Mouse (Mus musculus): Measurements from ENCODE around the gene Polr1e. TPM values are rescaled to one million over a fixed set of nuclear protein-coding genes. Genes with fewer than 3 reads are reported as not detected.
A peak's percentile ranks its signal among the peaks of the same experiment; 100 is the strongest.
"Not testable (repeated sequence)": the region's sequence is repeated elsewhere in the genome, so short reads cannot be mapped to it uniquely, and the experiment has no call there.

Gene Polr1e
- polyA plus RNA-seq, 1 experiment from 2014 or later: 72.4 TPM

GRCm38 (mm10) chr4:45039546-45039945, 21.2 kb downstream of the Polr1e start:
- H3K27ac ChIP-seq (replicated peaks in 1 of 2; ENCODE audit: control insufficient read depth in 1 of 2, insufficient read depth in 1 of 2, low read depth in 2 of 2, low read length in 2 of 2); H3K27me3 ChIP-seq (ENCODE audit: control insufficient read depth, insufficient read depth, low read length); H3K4me2 ChIP-seq (ENCODE audit: low read length); H3K9me3 ChIP-seq (ENCODE audit: control insufficient read depth, low read length); H3K4me3 ChIP-seq (ENCODE audit: control insufficient read depth in 1 of 2, insufficient read depth in 1 of 2, low read depth in 1 of 2, low read length in 2 of 2); ATAC-seq (ENCODE audit: insufficient number of reproducible peaks, insufficient read depth, low FRiP score, low read depth); H3K9ac ChIP-seq (ENCODE audit: low read length): not testable (repeated sequence)
- Histone ChIP-seq H3K36me3 (ENCODE audit: control insufficient read depth, insufficient read depth, low read length) (peaks cover 71% of the 10 kb centered on the region), H3K4me1 (ENCODE audit: control insufficient read depth in 2 of 2, insufficient read depth in 2 of 2, low read length in 2 of 2) (peaks cover 29% of the 10 kb centered on the region in 2 experiments)
- WGBS: 94% methylated on average over 7 of the region's 7 CpGs

GRCm38 (mm10) chr4:45040795-45041194, 22.4 kb downstream of the Polr1e start:
- no peak overlapping the region for H3K4me2 ChIP-seq (ENCODE audit: low read length)
- H3K4me1 ChIP-seq (ENCODE audit: control insufficient read depth in 2 of 2, insufficient read depth in 2 of 2, low read length in 2 of 2): peaks cover 17 to 19% of the 10 kb centered on the region in 2 experiments
- 82% methylated on average over 7 of the region's 7 CpGs for WGBS
- no peak for ATAC-seq (ENCODE audit: insufficient number of reproducible peaks, insufficient read depth, low FRiP score, low read depth)
- H3K27ac ChIP-seq (replicated peaks in 1 of 2; ENCODE audit: control insufficient read depth in 1 of 2, insufficient read depth in 1 of 2, low read depth in 2 of 2, low read length in 2 of 2): no peak overlapping the region
- no peaks in the 10 kb centered on the region for H3K27me3 ChIP-seq (ENCODE audit: control insufficient read depth, insufficient read depth, low read length)
- no peak overlapping the region for H3K9ac ChIP-seq (ENCODE audit: low read length)
- no peak overlapping the region for H3K4me3 ChIP-seq (ENCODE audit: control insufficient read depth in 1 of 2, insufficient read depth in 1 of 2, low read depth in 1 of 2, low read length in 2 of 2)
- H3K36me3 ChIP-seq (ENCODE audit: control insufficient read depth, insufficient read depth, low read length): peaks cover 71% of the 10 kb centered on the region
- H3K9me3 ChIP-seq (ENCODE audit: control insufficient read depth, low read length): no peaks in the 10 kb centered on the region

- H3K4me2 ChIP-seq (ENCODE audit: low read length): no peak overlapping the region
- ATAC-seq (ENCODE audit: insufficient number of reproducible peaks, insufficient read depth, low FRiP score, low read depth): no peak
- peak overlapping the region; percentile 76 to 82 for H3K27ac ChIP-seq (replicated peaks in 1 of 2; ENCODE audit: control insufficient read depth in 1 of 2, insufficient read depth in 1 of 2, low read depth in 2 of 2, low read length in 2 of 2)
- H3K9me3 ChIP-seq (ENCODE audit: control insufficient read depth, low read length): no peaks in the 10 kb centered on the region
- peaks cover 84% of the 10 kb centered on the region for H3K36me3 ChIP-seq (ENCODE audit: control insufficient read depth, insufficient read depth, low read length)
- H3K4me1 ChIP-seq (ENCODE audit: control insufficient read depth in 2 of 2, insufficient read depth in 2 of 2, low read length in 2 of 2): peaks cover 14 to 25% of the 10 kb centered on the region in 2 experiments
- H3K27me3 ChIP-seq (ENCODE audit: control insufficient read depth, insufficient read depth, low read length): no peaks in the 10 kb centered on the region
- no peak overlapping the region for H3K9ac ChIP-seq (ENCODE audit: low read length)
- H3K4me3 ChIP-seq (ENCODE audit: control insufficient read depth in 1 of 2, insufficient read depth in 1 of 2, low read depth in 1 of 2, low read length in 2 of 2): no peak overlapping the region
- WGBS: 57% methylated on average over 5 of the region's 5 CpGs
Observed at GRCm38 (mm10) chr4:45046679-45047078, 28.3 kb downstream of the Polr1e start.

- Histone ChIP-seq H3K36me3 (ENCODE audit: control insufficient read depth, insufficient read depth, low read length) (peaks cover 79% of the 10 kb centered on the region), H3K27me3 (ENCODE audit: control insufficient read depth, insufficient read depth, low read length) (no peaks in the 10 kb centered on the region), H3K4me3 (ENCODE audit: control insufficient read depth in 1 of 2, insufficient read depth in 1 of 2, low read depth in 1 of 2, low read length in 2 of 2) (no peak overlapping the region), H3K4me2 (ENCODE audit: low read length) (no peak overlapping the region), H3K4me1 (ENCODE audit: control insufficient read depth in 2 of 2, insufficient read depth in 2 of 2, low read length in 2 of 2) (peaks cover 14 to 25% of the 10 kb centered on the region in 2 experiments), H3K9ac (ENCODE audit: low read length) (no peak overlapping the region), H3K9me3 (ENCODE audit: control insufficient read depth, low read length) (no peaks in the 10 kb centered on the region), H3K27ac (replicated peaks in 1 of 2; ENCODE audit: control insufficient read depth in 1 of 2, insufficient read depth in 1 of 2, low read depth in 2 of 2, low read length in 2 of 2) (peak overlapping the region in 1 of 2 experiments; percentile 82; a peak in 2 of 4 replicates)
- ATAC-seq (ENCODE audit: insufficient number of reproducible peaks, insufficient read depth, low FRiP score, low read depth): no peak
- 82% methylated on average over 9 of the region's 9 CpGs for WGBS
Observed at GRCm38 (mm10) chr4:45047286-45047887, 29.0 kb downstream of the Polr1e start.

- Histone ChIP-seq H3K36me3 (ENCODE audit: control insufficient read depth, insufficient read depth, low read length) (peaks cover 76% of the 10 kb centered on the region), H3K9me3 (ENCODE audit: control insufficient read depth, low read length) (no peaks in the 10 kb centered on the region), H3K9ac (ENCODE audit: low read length) (no peak overlapping the region), H3K4me3 (ENCODE audit: control insufficient read depth in 1 of 2, insufficient read depth in 1 of 2, low read depth in 1 of 2, low read length in 2 of 2) (no peak overlapping the region), H3K4me2 (ENCODE audit: low read length) (no peak overlapping the region), H3K27me3 (ENCODE audit: control insufficient read depth, insufficient read depth, low read length) (no peaks in the 10 kb centered on the region), H3K27ac (replicated peaks in 1 of 2; ENCODE audit: control insufficient read depth in 1 of 2, insufficient read depth in 1 of 2, low read depth in 2 of 2, low read length in 2 of 2) (no peak overlapping the region), H3K4me1 (ENCODE audit: control insufficient read depth in 2 of 2, insufficient read depth in 2 of 2, low read length in 2 of 2) (peaks cover 14 to 25% of the 10 kb centered on the region in 2 experiments)
- WGBS: 80% methylated on average over 9 of the region's 9 CpGs
- ATAC-seq (ENCODE audit: insufficient number of reproducible peaks, insufficient read depth, low FRiP score, low read depth): no peak
Observed at GRCm38 (mm10) chr4:45047956-45048355, 29.6 kb downstream of the Polr1e start.

GRCm38 (mm10) chr4:45054862-45055261, 36.5 kb downstream of the Polr1e start:
- no peak overlapping the region for H3K4me3 ChIP-seq (ENCODE audit: control insufficient read depth in 1 of 2, insufficient read depth in 1 of 2, low read depth in 1 of 2, low read length in 2 of 2)
- peaks cover 47% of the 10 kb centered on the region for H3K36me3 ChIP-seq (ENCODE audit: control insufficient read depth, insufficient read depth, low read length)
- H3K27ac ChIP-seq (replicated peaks in 1 of 2; ENCODE audit: control insufficient read depth in 1 of 2, insufficient read depth in 1 of 2, low read depth in 2 of 2, low read length in 2 of 2): peak overlapping the region; percentile 28 to 31; a peak in 2 of 4 replicates
- H3K9me3 ChIP-seq (ENCODE audit: control insufficient read depth, low read length): no peaks in the 10 kb centered on the region
- no peak overlapping the region for H3K4me2 ChIP-seq (ENCODE audit: low read length)
- 38% methylated on average over 3 of the region's 3 CpGs for WGBS
- peaks cover 12 to 16% of the 10 kb centered on the region in 2 experiments for H3K4me1 ChIP-seq (ENCODE audit: control insufficient read depth in 2 of 2, insufficient read depth in 2 of 2, low read length in 2 of 2)
- no peak for ATAC-seq (ENCODE audit: insufficient number of reproducible peaks, insufficient read depth, low FRiP score, low read depth)
- no peaks in the 10 kb centered on the region for H3K27me3 ChIP-seq (ENCODE audit: control insufficient read depth, insufficient read depth, low read length)
- no peak overlapping the region for H3K9ac ChIP-seq (ENCODE audit: low read length)

- Histone ChIP-seq H3K4me1 (ENCODE audit: control insufficient read depth in 2 of 2, insufficient read depth in 2 of 2, low read length in 2 of 2) (peaks cover 10% of the 10 kb centered on the region in 2 experiments), H3K4me2 (ENCODE audit: low read length) (no peak overlapping the region), H3K9ac (ENCODE audit: low read length) (no peak overlapping the region), H3K27ac (replicated peaks in 1 of 2; ENCODE audit: control insufficient read depth in 1 of 2, insufficient read depth in 1 of 2, low read depth in 2 of 2, low read length in 2 of 2) (peak overlapping the region; percentile 28 to 31; a peak in 3 of 4 replicates), H3K4me3 (ENCODE audit: control insufficient read depth in 1 of 2, insufficient read depth in 1 of 2, low read depth in 1 of 2, low read length in 2 of 2) (no peak overlapping the region), H3K9me3 (ENCODE audit: control insufficient read depth, low read length) (no peaks in the 10 kb centered on the region), H3K27me3 (ENCODE audit: control insufficient read depth, insufficient read depth, low read length) (no peaks in the 10 kb centered on the region), H3K36me3 (ENCODE audit: control insufficient read depth, insufficient read depth, low read length) (peaks cover 48% of the 10 kb centered on the region)
- 55% methylated on average over 8 of the region's 8 CpGs for WGBS
- no peak for ATAC-seq (ENCODE audit: insufficient number of reproducible peaks, insufficient read depth, low FRiP score, low read depth)
Observed at GRCm38 (mm10) chr4:45055451-45055850, 37.1 kb downstream of the Polr1e start.

- not testable (repeated sequence) for H3K27me3 ChIP-seq (ENCODE audit: control insufficient read depth, insufficient read depth, low read length); H3K9ac ChIP-seq (ENCODE audit: low read length); H3K27ac ChIP-seq (replicated peaks in 1 of 2; ENCODE audit: control insufficient read depth in 1 of 2, insufficient read depth in 1 of 2, low read depth in 2 of 2, low read length in 2 of 2); ATAC-seq (ENCODE audit: insufficient number of reproducible peaks, insufficient read depth, low FRiP score, low read depth); H3K4me1 ChIP-seq (ENCODE audit: control insufficient read depth in 2 of 2, insufficient read depth in 2 of 2, low read length in 2 of 2); H3K9me3 ChIP-seq (ENCODE audit: control insufficient read depth, low read length); H3K4me2 ChIP-seq (ENCODE audit: low read length); H3K4me3 ChIP-seq (ENCODE audit: control insufficient read depth in 1 of 2, insufficient read depth in 1 of 2, low read depth in 1 of 2, low read length in 2 of 2)
- H3K36me3 ChIP-seq (ENCODE audit: control insufficient read depth, insufficient read depth, low read length): peaks cover 35% of the 10 kb centered on the region
- WGBS: 92% methylated on average over 1 of the region's 1 CpGs
Observed at GRCm38 (mm10) chr4:45063836-45064235, 45.5 kb downstream of the Polr1e start.

Data from heart, embryonic 14.5 days (tissue).